Mouse (Mus musculus): ENCODE measurements around the gene Enkur.
"Not testable (repeated sequence)": the region's sequence is repeated elsewhere in the genome, so short reads cannot be mapped to it uniquely, and the experiment has no call there.

Gene Enkur

GRCm38 (mm10) chr2:21204912-21205830 lies at the start of gene Enkur, which contains the start of gene Thnsl1:
TSS of gene Enkur (minus strand) at chr2:21205365.
TSS of gene Thnsl1 (plus strand) at chr2:21205724.
- in situ Hi-C loops (cut with MboI; ENCODE audit: unreplicated experiment in 2 of 2) = no loop called here

- in situ Hi-C loops (cut with MboI; ENCODE audit: unreplicated experiment in 2 of 2) = loop anchor here in 1 of 2 experiments (25.0 kb wide), 1 partner anchor 1492 kb away; no protein-coding TSS in a partner anchor
Measured at GRCm38 (mm10) chr2:21254308-21254707, 49.1 kb upstream of the Enkur start.

GRCm38 (mm10) chr2:21253644-21254043 lies 48.5 kb upstream of the Enkur start:
- in situ Hi-C loops (cut with MboI; ENCODE audit: unreplicated experiment in 2 of 2) = loop anchor here in 1 of 2 experiments (25.0 kb wide), 1 partner anchor 1491 kb away; no protein-coding TSS in a partner anchor

GRCm38 (mm10) chr2:21245477-21246102 lies 40.4 kb upstream of the Enkur start:
- in situ Hi-C loops (cut with MboI; ENCODE audit: unreplicated experiment in 2 of 2) = no loop called here

GRCm38 (mm10) chr2:21244986-21245385 lies 39.8 kb upstream of the Enkur start:
- in situ Hi-C loops (cut with MboI; ENCODE audit: unreplicated experiment in 2 of 2) = no loop called here

- in situ Hi-C loops (cut with MboI; ENCODE audit: unreplicated experiment in 2 of 2) = not testable (repeated sequence)
Measured at GRCm38 (mm10) chr2:21244104-21244503, 38.9 kb upstream of the Enkur start.

GRCm38 (mm10) chr2:21236846-21237245 lies 31.7 kb upstream of the Enkur start:
- in situ Hi-C loops (cut with MboI; ENCODE audit: unreplicated experiment in 2 of 2) = no loop called here

GRCm38 (mm10) chr2:21235844-21236386 lies 30.8 kb upstream of the Enkur start:
- in situ Hi-C loops (cut with MboI; ENCODE audit: unreplicated experiment in 2 of 2) = no loop called here

GRCm38 (mm10) chr2:21234871-21235648 lies 29.9 kb upstream of the Enkur start:
- in situ Hi-C loops (cut with MboI; ENCODE audit: unreplicated experiment in 2 of 2) = no loop called here

- in situ Hi-C loops (cut with MboI; ENCODE audit: unreplicated experiment in 2 of 2) = no loop called here
Measured at GRCm38 (mm10) chr2:21231147-21231546, 26.0 kb upstream of the Enkur start.

- in situ Hi-C loops (cut with MboI; ENCODE audit: unreplicated experiment in 2 of 2) = no loop called here
Measured at GRCm38 (mm10) chr2:21230276-21230675, 25.1 kb upstream of the Enkur start.

- in situ Hi-C loops (cut with MboI; ENCODE audit: unreplicated experiment in 2 of 2) = no loop called here
Measured at GRCm38 (mm10) chr2:21222453-21223384, 17.6 kb upstream of the Enkur start.

- in situ Hi-C loops (cut with MboI; ENCODE audit: unreplicated experiment in 2 of 2) = no loop called here
Measured at GRCm38 (mm10) chr2:21215284-21215683, 10.1 kb upstream of the Enkur start.

GRCm38 (mm10) chr2:21214322-21214721 lies 9.2 kb upstream of the Enkur start:
- in situ Hi-C loops (cut with MboI; ENCODE audit: unreplicated experiment in 2 of 2) = no loop called here

GRCm38 (mm10) chr2:21211361-21211760 lies 6.2 kb upstream of the Enkur start:
- in situ Hi-C loops (cut with MboI; ENCODE audit: unreplicated experiment in 2 of 2) = no loop called here

GRCm38 (mm10) chr2:21206278-21206677 lies 1.1 kb upstream of the Enkur start:
- in situ Hi-C loops (cut with MboI; ENCODE audit: unreplicated experiment in 2 of 2) = no loop called here

- in situ Hi-C loops (cut with MboI; ENCODE audit: unreplicated experiment in 2 of 2) = no loop called here
Measured at GRCm38 (mm10) chr2:21205831-21206159, 630 bp upstream of the Enkur start.

- in situ Hi-C loops (cut with MboI; ENCODE audit: unreplicated experiment in 2 of 2) = no loop called here
Measured at GRCm38 (mm10) chr2:21202754-21203153, 2.4 kb downstream of the Enkur start.

GRCm38 (mm10) chr2:21199051-21199450 lies 6.1 kb downstream of the Enkur start:
- in situ Hi-C loops (cut with MboI; ENCODE audit: unreplicated experiment in 2 of 2) = loop anchor here in 1 of 2 experiments (25.0 kb wide), 1 partner anchor 1787 kb away; no protein-coding TSS in a partner anchor

Measured in v-Abl transformed pro-B cells (cell line).